Mouse (Mus musculus): Measurements from ENCODE around the gene Gm13090. TPM values are rescaled to one million over a fixed set of nuclear protein-coding genes. Genes with fewer than 3 reads are reported as not detected.

Gm13090 gene
- total RNA-seq (2021) (under 1 TPM in 1 of 2 experiments, not detected in 1; 0.34 TPM), polyA plus RNA-seq (2012; rRNA removed) (0.35 and 0.41 TPM in 2 replicates)
- long read RNA-seq, partial matches to known transcripts = 0 of 1 reads
- long read RNA-seq, other reads (novel, unspliced or antisense) = 1 of 1 reads

DNA sequence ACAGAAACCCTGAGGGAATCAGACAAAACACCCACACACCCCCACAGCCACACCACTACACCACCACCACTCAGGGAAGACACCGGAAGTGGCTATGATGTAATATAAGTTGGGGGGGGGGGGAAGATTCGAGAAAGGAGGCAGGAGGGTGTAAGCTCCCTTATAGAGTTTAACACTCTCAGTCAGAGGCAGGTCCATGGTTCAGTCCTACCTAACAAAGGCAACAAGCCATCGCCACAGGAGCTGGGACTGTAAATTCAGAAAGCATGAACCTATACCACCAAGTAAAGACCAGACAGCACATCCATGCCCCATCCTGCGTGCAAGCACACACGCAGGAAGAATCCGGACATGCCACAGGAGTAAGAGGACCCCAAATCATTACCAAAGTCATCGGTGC, at the start of gene Gm13090:
TSS of gene Gm13090 (plus strand) at position 301 of the 400 bp plus-strand sequence.
- TF ChIP-seq EP300 (IDR thresholded peaks at IDR 0.05; ENCODE audit: insufficient read depth, low read depth, low read length) (no peak), CTCF (IDR thresholded peaks at IDR 0.05) (no peak), POLR2A (IDR thresholded peaks at IDR 0.05; ENCODE audit: insufficient read depth, low read depth, low read length) (no peak)
- 66% methylated on average over 7 of the region's 7 CpGs for WGBS
- H3K79me2 ChIP-seq (replicated peaks; ENCODE audit: control insufficient read depth, insufficient read depth, low read length) = no peaks in the 10 kb centered on the region
- peaks cover 3% of the 10 kb centered on the region; the same call in 1 of the 2 replicates for H3K4me1 ChIP-seq (ENCODE audit: control insufficient read depth, insufficient read depth, low read length)
- H3K27me3 ChIP-seq (ENCODE audit: control insufficient read depth, insufficient read depth, low read length) = no peaks in the 10 kb centered on the region
- H3K27ac ChIP-seq = peak within 1 kb of the TSS; percentile 66
- peak within 1 kb of the TSS; percentile 69 for H3K9ac ChIP-seq (ENCODE audit: low read depth, low read length)
- H3K36me3 ChIP-seq (ENCODE audit: control insufficient read depth, insufficient read depth, low read length) = no peaks in the 10 kb centered on the region
- intact Hi-C loops (cut with DNase I) = no loop called here
- DNase-seq = no peak
- no peak within 1 kb of the TSS for H3K4me3 ChIP-seq

DNA sequence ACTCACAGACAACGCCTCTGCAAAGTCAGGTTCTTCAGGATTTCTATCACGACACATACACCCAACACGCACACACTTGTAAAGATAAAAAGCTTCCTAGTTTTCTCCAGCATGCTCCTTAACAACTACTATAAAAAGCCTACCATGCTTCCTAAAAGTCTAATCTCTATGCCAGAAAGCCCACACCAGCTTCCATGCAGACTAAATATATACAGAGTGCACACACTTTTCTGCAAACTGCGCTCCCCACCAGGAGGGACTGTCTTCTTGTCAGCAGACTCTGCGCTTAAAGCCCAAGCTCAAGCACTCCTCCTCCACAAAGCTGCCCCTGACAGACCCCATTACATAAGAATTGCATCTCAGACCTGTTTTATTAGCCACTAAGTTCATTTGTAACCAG, 47.9 kb upstream of the Gm13090 start:
- Histone ChIP-seq H3K9ac (ENCODE audit: low read depth, low read length) (peak overlapping the region; percentile 28; the same call in 1 of the 2 replicates), H3K27ac (no peak overlapping the region; the same call in 1 of the 2 replicates)

GRCm38 (mm10) chr4:151043281-151043680, 46.1 kb upstream of the Gm13090 start:
- 31% methylated on average over 5 of the region's 5 CpGs for WGBS

More for the DNA sequence above, 47.9 kb upstream of the Gm13090 start:
- H3K27me3 ChIP-seq (ENCODE audit: control insufficient read depth, insufficient read depth, low read length) = no peaks in the 10 kb centered on the region
- TF ChIP-seq CTCF (IDR thresholded peaks at IDR 0.05) (no peak), EP300 (IDR thresholded peaks at IDR 0.05; ENCODE audit: insufficient read depth, low read depth, low read length) (no peak), POLR2A (IDR thresholded peaks at IDR 0.05; ENCODE audit: insufficient read depth, low read depth, low read length) (no peak)
- peaks cover 11% of the 10 kb centered on the region for H3K4me1 ChIP-seq (ENCODE audit: control insufficient read depth, insufficient read depth, low read length)
- DNase-seq = no peak
- WGBS = 61% methylated on average over 5 of the region's 5 CpGs
- H3K79me2 ChIP-seq (replicated peaks; ENCODE audit: control insufficient read depth, insufficient read depth, low read length) = no peaks in the 10 kb centered on the region
- intact Hi-C loops (cut with DNase I) = no loop called here
- no peak overlapping the region for H3K4me3 ChIP-seq
- peaks cover 13% of the 10 kb centered on the region for H3K36me3 ChIP-seq (ENCODE audit: control insufficient read depth, insufficient read depth, low read length)

DNA sequence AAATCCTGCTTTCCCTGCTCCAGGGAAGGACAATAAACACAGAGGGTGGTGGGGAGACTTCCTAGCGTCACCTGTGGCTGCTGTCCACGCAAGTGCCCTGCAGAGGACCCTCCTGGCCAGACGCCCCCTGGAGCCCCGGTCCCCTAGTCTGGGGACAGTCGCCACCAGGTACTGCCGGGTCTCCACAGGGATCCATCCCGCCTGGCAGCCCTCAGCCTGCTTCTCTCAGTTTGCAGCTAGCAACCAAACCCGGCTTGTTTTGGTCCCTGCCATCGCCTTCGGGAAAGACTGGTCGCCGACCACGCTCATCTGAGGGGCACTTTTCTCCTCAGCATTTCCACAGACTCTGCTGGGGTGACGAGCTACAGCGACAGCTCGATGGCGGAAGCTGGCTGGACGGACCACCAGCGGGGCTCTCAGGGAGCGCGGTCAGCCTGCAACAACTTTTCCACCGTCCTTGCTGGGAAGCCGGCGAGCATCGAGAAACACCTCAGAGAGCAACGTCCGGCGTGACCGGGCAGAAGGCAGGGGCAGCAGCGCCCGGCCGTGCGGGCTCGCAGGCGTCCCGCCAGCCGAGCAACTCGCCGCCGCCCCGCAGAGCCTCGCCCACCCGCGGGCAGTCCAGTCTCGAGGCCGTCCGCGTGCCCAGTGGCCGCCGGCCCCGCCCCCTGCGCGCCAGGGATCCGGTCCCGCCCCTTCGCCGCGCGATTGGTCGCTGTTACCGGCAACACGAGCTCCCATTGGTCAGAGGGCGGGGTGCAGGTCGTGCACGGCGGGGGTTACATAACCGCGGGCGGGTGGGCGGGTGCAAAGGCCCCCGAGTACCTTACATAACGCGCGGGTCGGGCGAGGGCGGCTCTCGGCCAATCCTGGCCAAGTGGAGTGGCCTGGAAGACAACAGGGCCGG, 45.1 kb upstream of the Gm13090 start, which contains the start of gene Per3:
TSS of gene Per3 (minus strand) at position 629 of the 907 bp plus-strand sequence.
- Histone ChIP-seq H3K4me1 (ENCODE audit: control insufficient read depth, insufficient read depth, low read length) (peaks cover 11% of the 10 kb centered on the region), H3K27ac (peak within 1 kb of the TSS; percentile 93), H3K27me3 (ENCODE audit: control insufficient read depth, insufficient read depth, low read length) (no peaks in the 10 kb centered on the region), H3K4me3 (peak within 1 kb of the TSS; percentile 79), H3K36me3 (ENCODE audit: control insufficient read depth, insufficient read depth, low read length) (peaks cover 15% of the 10 kb centered on the region), H3K9ac (ENCODE audit: low read depth, low read length) (peak within 1 kb of the TSS; percentile 80), H3K79me2 (replicated peaks; ENCODE audit: control insufficient read depth, insufficient read depth, low read length) (no peaks in the 10 kb centered on the region)
- DNase-seq = peak; percentile 99
- 2% methylated on average over 79 of the region's 79 CpGs for WGBS
- intact Hi-C loops (cut with DNase I) = no loop called here
- 0 out of 2 replicates have a peak, but pooled peaks have one; percentile 1 for TF ChIP-seq CTCF (IDR thresholded peaks at IDR 0.05)
- 0 out of 2 replicates have a peak, but pooled peaks have one; percentile 2 for TF ChIP-seq EP300 (IDR thresholded peaks at IDR 0.05; ENCODE audit: insufficient read depth, low read depth, low read length)
- peak; percentile 94 for TF ChIP-seq POLR2A (IDR thresholded peaks at IDR 0.05; ENCODE audit: insufficient read depth, low read depth, low read length)

More at GRCm38 (mm10) chr4:151043281-151043680, 46.1 kb upstream of the Gm13090 start:
- Histone ChIP-seq H3K27ac (peak overlapping the region; percentile 93), H3K4me1 (ENCODE audit: control insufficient read depth, insufficient read depth, low read length) (peaks cover 11% of the 10 kb centered on the region), H3K4me3 (peak overlapping the region; percentile 79; the same call in 1 of the 2 replicates), H3K27me3 (ENCODE audit: control insufficient read depth, insufficient read depth, low read length) (no peaks in the 10 kb centered on the region), H3K9ac (ENCODE audit: low read depth, low read length) (peak overlapping the region; percentile 80), H3K36me3 (ENCODE audit: control insufficient read depth, insufficient read depth, low read length) (peaks cover 13% of the 10 kb centered on the region), H3K79me2 (replicated peaks; ENCODE audit: control insufficient read depth, insufficient read depth, low read length) (no peaks in the 10 kb centered on the region)
- TF ChIP-seq CTCF (IDR thresholded peaks at IDR 0.05) (no peak), EP300 (IDR thresholded peaks at IDR 0.05; ENCODE audit: insufficient read depth, low read depth, low read length) (no peak), POLR2A (IDR thresholded peaks at IDR 0.05; ENCODE audit: insufficient read depth, low read depth, low read length) (peak; percentile 75)
- peak; percentile 39 to 44 for DNase-seq
- intact Hi-C loops (cut with DNase I) = no loop called here

DNA sequence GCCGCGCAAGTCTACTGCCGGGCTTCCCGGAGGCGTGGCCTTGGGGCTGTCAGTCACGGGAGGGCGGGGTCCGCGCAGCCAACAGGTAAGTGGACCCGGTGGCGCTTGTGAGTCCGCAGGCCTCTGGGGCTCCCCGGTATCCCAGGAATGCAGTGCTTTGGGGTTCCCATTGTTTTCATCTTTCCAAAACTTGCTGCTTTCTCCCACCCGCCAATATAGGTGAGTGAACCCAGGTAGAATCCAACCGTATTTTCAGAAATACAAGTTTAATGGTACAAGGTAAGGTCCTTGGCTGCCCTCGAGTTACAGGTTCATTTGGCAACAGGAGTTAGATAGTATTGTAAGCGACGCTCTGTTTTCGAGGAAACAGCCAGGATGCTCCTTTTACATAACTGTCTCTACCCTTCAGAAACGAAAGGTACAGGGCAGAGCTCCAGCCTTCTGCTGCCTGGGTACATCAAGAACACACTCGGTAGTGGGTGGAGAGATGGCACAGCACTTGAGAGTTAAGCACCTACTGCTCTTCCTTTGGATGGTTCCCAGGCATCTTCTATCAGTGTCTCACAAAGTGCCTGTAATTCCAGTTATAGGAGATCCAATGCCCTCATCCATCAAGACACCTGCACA, 44.3 kb upstream of the Gm13090 start:
- intact Hi-C loops (cut with DNase I) = no loop called here
- Histone ChIP-seq H3K36me3 (ENCODE audit: control insufficient read depth, insufficient read depth, low read length) (peaks cover 16% of the 10 kb centered on the region), H3K4me3 (peak overlapping the region; percentile 57), H3K27ac (peak overlapping the region; percentile 93), H3K9ac (ENCODE audit: low read depth, low read length) (peak overlapping the region; percentile 56), H3K27me3 (ENCODE audit: control insufficient read depth, insufficient read depth, low read length) (no peaks in the 10 kb centered on the region), H3K4me1 (ENCODE audit: control insufficient read depth, insufficient read depth, low read length) (peaks cover 11% of the 10 kb centered on the region), H3K79me2 (replicated peaks; ENCODE audit: control insufficient read depth, insufficient read depth, low read length) (no peaks in the 10 kb centered on the region)
- WGBS = 4% methylated on average over 21 of the region's 21 CpGs
- DNase-seq = no peak
- TF ChIP-seq EP300 (IDR thresholded peaks at IDR 0.05; ENCODE audit: insufficient read depth, low read depth, low read length) (0 out of 2 replicates have a peak, but pooled peaks have one; percentile 9), POLR2A (IDR thresholded peaks at IDR 0.05; ENCODE audit: insufficient read depth, low read depth, low read length) (peak; percentile 38; the same call in 1 of the 2 replicates), CTCF (IDR thresholded peaks at IDR 0.05) (no peak)
